Mouse (Mus musculus) cerebellum, postnatal 4 days (tissue): ENCODE data around the gene Rnf186.
"Not testable (repeated sequence)": the region's sequence is repeated elsewhere in the genome, so short reads cannot be mapped to it uniquely, and the experiment has no call there.

Experiments used
- DNase-seq, 2 experiments: peaks; one replicate each; pipeline ENCODE4 v3.0.0; 2022; ENCODE audit warnings: low spot score in 2 of 2, mixed read lengths in 1 of 2

The Rnf186 gene

GRCm38 (mm10) chr4:138972139-138972826 is 5.4 kb downstream of the Rnf186 start:
- no peak for DNase-seq

DNA sequence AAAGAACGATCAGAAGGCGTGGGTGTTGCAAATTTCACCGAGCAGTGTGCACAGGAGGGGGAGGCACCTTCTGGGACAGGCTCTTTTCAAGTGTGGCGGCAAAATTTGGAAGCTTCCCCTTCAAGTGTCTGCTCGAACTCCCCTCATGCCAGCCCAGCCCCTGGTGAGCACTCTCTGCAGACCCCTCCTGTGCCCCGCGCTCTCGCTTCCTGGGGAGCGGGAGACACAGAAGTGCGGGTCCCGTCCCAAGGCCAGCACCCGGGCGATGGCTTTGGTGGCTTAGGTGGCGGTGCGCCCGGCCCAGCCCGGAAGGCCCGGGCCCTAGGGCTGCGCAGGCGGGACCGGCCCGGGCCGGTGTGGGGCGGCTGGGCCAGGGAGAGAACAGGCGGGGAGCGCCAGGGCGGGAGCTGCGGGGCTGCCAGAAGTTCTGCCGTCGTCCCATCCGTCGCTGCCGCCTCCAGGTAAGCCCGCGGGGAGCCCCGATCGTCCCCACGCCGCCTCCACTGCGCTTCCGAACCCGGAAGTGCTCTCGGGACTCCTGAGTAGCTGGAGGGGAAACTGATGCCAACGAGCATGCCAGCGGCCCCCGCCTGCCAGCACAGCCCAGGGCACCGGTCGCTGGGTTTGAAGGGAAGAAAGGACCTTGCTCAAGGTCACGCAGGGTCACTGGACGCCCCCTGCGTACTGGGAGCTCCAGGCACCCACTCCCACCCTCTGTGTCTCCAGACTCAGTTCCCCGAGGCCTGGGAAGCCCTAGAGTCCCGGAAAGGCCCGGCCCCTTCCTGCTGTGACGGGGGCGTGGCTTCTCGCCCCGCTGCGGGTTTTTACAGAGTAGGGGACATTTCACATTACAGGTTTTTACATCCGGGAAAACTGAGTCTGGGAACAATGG is 6.2 kb downstream of the Rnf186 start, which contains the start of gene Tmco4:
Tmco4 (plus strand) TSS at position 62 of the 892 bp plus-strand sequence.
- peak in 1 of 2 experiments; percentile 17 for DNase-seq

GRCm38 (mm10) chr4:138973719-138974115 is 6.8 kb downstream of the Rnf186 start:
- no peak for DNase-seq

- not testable (repeated sequence) for DNase-seq
Measured at GRCm38 (mm10) chr4:138974540-138974939, 7.6 kb downstream of the Rnf186 start.

- no peak for DNase-seq
Measured at GRCm38 (mm10) chr4:138975194-138975593, 8.3 kb downstream of the Rnf186 start.

DNA sequence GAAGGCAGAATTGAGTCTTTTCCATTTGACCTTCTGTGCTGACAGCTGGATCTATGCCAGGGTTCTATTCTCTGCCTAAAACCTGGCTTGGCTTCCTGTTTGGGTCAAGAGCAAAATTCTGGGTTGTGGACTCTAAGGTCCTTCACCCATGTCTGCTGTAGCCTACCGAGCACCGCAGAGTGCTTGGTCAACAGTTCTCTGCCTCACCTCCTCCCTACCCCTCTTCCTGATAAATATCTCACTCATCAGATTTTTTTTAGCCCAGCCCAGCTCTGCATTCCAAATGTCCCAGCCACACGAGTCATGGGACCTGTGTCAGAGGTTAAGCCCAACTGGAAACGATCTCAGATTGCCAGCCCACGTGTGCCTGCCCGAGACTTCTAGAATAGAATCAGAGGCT is 9.1 kb downstream of the Rnf186 start:
- DNase-seq: no peak

DNA sequence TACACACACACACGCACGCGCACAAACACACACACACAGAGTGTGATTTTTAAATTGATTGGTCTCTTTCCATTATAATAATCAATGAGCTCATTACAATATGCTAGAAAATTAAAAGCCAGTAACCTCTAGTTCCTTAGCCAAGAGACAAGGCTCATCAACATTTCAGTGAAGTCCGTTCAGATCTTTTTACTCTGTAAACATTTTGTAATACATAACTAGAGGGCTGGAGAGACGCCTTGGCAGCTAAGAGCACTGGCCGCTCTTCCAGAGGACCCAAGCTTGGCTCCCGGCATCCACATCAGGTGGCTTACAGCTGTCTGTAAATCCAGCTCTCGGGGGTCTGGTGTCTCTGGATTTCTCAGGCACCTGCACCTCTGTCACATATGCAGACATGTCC is 13.1 kb downstream of the Rnf186 start:
- DNase-seq: no peak

DNA sequence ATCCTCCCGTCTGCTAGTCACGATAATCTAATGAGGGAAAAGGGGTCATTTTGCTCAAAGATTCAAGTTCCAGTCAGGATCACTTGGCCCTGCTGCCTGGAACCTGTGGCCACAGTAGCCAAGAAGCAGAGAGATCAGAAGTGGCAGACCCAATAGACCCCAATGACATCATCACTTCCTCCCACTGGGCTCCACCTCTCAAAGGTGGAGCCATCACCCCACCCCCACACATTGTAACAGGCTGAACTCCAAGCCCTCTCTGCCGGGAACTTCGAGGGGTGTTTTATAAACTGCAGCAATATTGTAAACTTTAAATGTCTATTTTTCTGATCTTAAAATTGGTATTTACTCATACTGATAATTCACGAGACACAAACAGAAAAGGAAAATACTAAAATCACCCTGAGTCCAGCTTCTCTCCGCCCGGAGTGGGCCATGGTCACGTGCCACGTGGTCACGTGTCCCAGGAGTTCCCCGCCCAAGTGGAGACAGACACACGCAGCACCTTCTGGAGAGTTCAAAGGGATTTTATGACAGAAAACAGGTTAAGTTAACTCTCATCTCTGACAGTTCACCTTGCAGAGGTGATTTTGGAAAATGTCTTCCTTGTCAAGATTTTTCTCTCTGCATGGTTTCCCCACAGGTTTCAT is 14.0 kb downstream of the Rnf186 start:
- DNase-seq: no peak

DNA sequence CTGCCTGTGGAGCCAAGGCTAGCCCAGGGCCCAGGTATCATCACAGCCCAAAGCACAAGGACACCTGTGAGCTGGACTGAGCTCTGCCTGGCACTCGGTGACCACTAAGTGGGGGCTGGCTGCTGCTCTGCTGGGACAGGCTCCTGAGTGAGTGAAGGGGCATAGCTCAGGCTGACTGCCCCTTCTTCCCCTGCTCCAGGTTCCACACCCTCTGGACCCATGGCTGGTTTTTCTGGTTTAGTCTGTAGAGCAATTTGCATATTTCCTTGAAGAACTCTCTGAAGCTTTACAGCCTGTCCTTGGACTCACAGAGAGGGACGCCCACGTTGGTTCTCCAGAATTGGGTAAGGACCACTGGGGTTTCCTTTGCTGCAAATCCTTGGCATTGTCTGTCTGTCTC is 16.5 kb downstream of the Rnf186 start:
- DNase-seq: no peak

GRCm38 (mm10) chr4:138984744-138985143 is 17.8 kb downstream of the Rnf186 start:
- DNase-seq: no peak

GRCm38 (mm10) chr4:138986280-138986679 is 19.4 kb downstream of the Rnf186 start:
- DNase-seq: no peak

DNA sequence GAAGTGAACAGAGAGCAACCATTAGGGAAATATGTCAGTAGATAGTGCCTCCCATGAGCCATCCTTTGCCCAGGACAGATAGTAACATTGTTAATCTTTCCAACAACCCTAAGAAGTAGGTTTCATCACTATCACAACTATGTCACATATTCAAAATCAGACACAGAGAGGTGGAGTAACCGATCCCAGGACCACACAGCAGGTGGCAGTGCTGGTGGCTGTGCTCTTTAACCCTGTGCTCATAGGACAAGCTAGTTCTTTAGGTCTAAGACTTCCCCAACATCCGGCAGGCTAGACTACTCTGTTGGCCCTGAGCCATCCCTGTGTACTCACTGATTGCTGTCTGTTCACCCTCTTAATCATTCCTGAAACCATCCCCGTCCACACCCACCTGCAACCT is 27.5 kb downstream of the Rnf186 start:
- DNase-seq: no peak

GRCm38 (mm10) chr4:138996410-138996809 is 29.5 kb downstream of the Rnf186 start:
- no peak for DNase-seq

DNA sequence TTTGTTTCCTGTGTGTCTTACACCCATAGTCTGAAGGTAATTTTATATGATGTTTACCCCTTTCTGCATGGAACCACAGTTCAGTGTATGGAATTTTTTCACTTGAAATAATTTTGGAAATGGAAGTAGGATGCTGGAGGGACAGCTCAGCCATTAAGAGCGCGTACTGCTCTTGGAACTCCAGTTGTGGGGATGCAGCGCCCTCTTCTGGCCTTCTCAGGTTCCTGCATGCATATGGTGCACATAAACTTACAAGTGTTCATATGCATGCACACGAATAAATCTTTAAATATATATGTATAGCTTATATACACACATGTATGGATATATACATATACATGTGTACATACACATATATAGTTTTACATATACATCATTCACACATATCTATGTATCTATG is 30.2 kb downstream of the Rnf186 start:
- no peak for DNase-seq

DNA sequence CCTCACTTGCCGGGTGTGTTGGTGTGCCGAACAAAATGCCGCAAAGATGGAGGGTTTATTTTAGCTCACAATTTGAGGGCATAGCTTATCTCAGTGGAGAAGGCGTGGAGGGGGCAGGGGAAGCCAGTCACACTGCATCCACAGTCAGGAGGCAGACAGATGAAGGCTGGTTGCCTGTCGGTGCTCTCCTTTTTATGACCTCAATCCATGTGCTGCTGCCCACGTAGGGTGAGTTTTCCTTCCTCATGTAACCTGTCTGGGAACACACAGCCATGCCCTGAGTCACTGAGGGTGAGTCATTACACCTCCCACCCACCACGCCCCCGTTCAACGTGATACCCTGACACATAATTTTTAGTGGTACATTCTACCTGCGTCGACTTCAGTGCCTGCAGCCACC is 31.7 kb downstream of the Rnf186 start:
- no peak for DNase-seq

DNA sequence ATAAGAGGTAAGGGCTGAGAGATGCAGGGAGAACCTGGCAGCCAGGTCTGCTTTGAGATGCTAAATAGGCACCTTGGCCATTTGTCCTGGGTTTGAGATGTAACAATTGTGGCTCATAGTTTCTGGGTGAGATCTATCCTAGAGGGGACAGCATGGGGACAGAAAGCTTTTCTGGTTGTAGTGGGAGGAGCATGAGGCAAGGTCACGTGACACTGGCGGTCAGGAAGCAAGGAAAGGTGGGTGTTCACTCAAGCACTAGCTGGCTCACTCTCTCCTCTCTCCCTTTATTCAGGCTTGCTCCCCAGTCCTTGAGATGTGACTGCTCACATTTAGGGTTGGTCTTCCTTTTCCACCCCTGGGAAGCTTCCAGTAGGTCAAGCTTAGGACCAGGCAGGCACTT is 34.1 kb downstream of the Rnf186 start:
- no peak for DNase-seq

- DNase-seq: peak in 1 of 2 experiments; percentile 10
Measured at GRCm38 (mm10) chr4:139001433-139001832, 34.5 kb downstream of the Rnf186 start.

- DNase-seq: no peak
Measured at GRCm38 (mm10) chr4:139004067-139004466, 37.2 kb downstream of the Rnf186 start.

DNA sequence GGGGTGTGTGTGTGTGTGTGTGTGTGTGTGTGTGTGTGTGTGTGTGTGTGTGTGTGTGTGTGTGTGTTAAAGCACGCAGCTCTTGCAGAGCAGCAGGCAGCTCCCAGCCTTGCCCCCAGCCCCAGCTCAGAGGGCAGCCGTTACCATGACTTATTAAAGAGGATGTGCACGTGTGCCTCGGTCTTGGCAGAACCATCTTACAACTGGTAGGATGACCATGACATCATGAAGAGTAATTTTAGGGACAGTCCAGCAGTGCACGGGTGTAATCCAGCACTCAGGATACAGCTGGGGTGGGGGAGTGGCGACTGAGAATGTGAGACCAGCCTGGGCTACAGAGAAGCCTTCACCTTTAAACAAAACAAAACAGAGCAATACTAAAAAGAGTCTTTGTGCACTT is 38.3 kb downstream of the Rnf186 start:
- DNase-seq: no peak

DNA sequence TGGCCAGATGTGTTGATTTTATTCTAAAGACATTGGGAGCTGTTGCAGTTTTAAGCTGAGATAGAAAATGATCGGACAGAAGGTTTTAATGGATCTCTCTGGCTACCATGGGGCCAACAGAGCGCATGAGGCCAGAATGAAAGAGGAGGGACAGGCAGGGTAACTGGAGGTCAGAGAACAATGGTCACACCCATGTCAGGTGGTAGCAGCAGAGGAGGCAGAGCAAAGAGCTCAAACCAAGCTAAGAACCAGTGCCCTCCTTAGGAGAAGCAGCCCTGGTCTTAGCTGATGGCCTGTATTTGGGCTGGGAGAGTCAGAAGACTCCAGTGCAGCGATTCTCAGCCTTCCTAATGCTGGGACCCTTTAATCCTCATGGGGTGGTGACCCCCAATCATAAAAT is 40.4 kb downstream of the Rnf186 start:
- DNase-seq: no peak

- no peak for DNase-seq
Measured at GRCm38 (mm10) chr4:139007981-139008536, 41.1 kb downstream of the Rnf186 start.

DNA sequence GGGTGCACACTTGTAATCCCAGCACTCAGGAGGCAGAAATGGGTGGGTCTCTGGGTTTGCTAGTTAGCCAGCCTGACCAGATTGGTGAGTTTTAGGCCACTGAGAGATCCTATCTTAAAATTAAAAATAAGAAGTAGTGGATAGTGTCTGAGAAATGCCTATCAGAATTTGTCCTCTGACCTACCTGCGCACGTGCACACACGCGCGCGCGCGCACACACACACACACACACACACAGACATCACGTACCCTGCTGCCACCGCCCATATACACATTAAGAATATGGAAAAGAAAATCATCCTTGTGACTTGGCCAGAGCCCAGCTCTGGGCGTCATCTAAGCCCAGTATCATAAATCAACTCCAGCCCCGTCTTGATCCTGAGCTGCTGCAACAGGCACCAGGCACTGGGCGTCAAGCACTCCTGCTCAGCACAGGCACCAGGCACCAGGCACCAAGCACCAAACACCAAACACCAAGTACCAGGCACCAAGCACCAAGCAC is 44.3 kb downstream of the Rnf186 start:
- DNase-seq: no peak
